Mouse (Mus musculus) adrenal gland, postnatal 10 days (tissue): Measurements from ENCODE around the gene Fgfr2. TPM values are rescaled to one million over a fixed set of nuclear protein-coding genes. Genes with fewer than 3 reads are reported as not detected.

Experiments
- DNase-seq: peaks from one replicate; pipeline ENCODE4 v3.0.0; 2021; ENCODE audit warnings: mixed read lengths
- total RNA-seq, 2 experiments: library from RNA; stranded (reverse); gene quantifications; 2 replicates each; pipeline ENCODE4 v1.2.3; 2021

Gene Fgfr2
- total RNA-seq, 2 experiments from 2014 or later = 128 to 169 TPM

DNA sequence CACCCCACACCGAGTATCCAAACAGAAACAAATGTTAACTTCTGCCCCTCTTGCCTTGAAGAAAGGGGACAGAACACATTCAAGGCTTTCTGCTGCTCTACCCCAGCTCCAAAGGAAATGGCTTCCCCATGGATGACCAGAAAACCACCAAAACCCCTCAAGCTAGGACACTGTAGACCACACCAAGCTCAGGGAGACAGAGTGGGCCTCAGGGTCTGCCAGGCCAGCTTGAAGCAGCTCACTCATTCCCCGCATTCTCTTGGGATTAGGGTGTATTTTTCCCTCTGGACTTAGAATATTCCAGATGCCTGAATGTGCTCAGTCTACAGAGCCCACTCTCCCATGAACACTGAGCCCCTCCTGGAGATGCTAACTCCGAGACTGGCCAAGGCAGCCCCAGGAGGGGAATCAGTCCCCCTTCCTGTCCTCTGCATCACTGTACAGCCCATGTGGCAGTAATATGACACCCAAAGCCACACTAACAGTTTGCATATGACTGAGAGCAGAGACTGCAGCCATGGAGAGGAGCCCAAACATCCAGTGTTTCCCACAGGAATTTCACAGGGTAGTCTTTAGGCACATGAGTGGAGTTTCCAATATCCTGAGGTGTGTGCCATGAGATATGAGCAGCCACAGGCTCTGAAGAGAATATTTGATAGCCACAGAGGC is 2824.1 kb downstream of the Fgfr2 start:
- DNase-seq = no peak

GRCm38 (mm10) chr7:130291179-130291578 is 2832.0 kb downstream of the Fgfr2 start:
- DNase-seq = no peak

- no peak for DNase-seq
These were observed 2833.7 kb downstream of the Fgfr2 start for GRCm38 (mm10) chr7:130289428-130289790.

DNA sequence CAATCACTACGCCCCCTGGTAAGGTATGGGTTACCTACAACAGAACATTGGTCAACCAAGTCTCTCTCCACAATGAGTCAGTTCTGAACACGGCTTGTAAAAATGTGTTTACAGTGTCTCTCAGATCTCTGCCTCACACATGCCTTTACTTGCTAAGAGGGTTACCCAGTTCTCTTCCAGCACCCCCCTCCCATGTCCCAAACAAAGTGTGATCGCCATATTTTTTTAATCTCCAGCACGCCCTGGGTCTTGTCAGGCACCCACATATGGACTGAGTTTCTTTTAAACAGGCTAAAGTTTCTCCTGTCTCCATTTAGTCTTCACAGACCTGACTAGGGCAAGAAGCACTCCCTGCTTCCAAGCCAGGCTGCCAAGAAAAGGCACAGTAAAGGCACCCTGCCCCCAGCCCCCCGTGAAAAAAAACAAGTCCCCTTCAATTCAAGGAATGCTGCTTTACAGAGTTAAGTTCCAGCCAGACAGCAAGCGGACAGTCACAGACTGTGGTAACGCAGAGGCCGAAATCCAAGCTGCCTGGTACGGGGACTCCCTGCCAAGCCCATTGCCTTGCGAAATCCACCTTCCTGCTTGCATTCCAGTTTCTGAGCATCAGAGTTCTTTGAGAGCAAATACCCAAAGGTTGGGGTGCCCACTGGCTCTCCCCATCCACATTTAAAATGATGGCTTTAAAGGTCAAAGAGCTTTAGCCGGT is 2834.3 kb downstream of the Fgfr2 start:
- DNase-seq = peak; percentile 75

- DNase-seq = no peak
These were observed 2834.9 kb downstream of the Fgfr2 start for GRCm38 (mm10) chr7:130288248-130288647.

DNA sequence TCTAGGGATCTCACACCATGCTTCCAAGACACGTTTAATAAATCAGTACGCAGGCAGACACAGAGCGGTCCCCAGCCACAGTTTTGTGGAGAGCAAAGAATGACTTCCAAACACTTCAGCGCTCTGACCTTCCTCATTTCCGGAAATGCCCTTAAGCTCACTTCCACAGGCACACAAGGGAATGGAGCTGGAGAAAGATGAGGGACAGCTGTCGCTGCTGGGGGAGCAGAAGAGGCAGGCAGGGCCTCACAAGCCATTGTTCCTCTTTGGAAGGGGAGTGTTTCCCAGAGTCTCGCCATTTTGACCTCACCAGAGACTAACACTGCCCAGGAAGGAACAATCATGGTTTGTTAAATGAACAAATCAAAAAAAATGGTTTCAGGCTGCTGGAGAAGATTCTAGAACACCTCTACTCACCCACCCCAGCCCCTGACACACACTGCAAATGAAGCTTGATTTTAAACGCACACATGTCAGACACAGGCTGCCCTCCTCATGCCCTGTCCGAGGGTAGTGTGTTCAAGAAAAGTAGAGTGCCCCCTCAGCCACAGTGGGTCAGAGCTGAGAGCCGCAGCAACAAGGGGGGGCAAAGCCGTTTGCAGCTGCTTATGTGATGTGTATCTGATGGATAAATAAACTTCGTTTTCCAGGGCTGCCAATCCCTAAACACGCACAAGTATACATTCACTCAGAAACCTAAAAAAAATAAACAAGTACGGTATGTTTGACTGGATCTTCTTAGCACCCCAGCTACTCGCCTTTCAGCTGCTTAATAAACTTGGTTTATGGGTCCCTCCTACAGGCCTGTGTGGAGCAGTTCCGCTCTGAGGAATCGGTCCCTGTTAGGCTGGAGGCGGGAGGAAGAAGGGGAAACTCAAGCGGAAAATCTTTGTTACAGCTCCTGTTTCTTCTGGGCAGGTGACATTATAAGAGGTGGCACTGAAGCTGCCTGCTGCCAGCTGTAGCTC is 2844.1 kb downstream of the Fgfr2 start:
- no peak for DNase-seq

DNA sequence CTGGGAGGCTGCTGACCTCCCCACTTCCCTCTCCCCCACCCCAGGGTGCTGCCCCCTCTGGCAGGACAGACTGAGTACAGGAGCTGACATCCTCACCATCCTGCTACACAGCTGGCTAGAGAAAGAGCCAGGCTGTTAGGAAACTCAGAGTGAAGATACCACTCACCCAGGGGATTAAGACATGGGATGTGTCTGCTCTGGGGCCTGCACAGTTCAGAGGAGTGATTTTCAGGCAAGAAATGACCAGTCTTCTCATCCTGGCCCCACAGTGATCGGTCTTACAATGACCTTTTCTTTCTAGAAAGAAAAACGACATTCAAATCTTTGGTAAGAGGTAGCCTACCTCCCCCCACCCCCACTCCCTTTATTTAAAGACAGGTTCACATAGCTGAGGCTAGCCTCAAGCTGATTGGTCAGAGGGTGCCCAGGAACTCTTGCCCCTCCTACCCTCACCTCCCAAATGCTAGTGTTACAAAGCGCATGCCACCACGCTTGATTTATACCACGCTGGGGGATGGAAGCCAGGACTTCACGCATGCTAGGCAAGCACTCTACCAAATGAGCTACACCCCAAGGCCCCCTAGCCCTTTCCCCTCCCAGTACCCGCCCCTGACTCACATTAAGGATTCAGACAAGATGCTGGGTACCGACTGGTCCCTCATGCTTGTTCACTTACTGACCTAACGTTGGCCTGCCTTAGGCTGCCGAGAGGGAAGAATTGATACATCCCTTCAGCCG is 2845.0 kb downstream of the Fgfr2 start:
- DNase-seq = no peak

- peak; percentile 92 for DNase-seq
These were observed 2849.9 kb downstream of the Fgfr2 start for GRCm38 (mm10) chr7:130273265-130273664.

GRCm38 (mm10) chr7:130270807-130271206 is 2852.3 kb downstream of the Fgfr2 start:
- no peak for DNase-seq

- no peak for DNase-seq
These were observed 2853.9 kb downstream of the Fgfr2 start for GRCm38 (mm10) chr7:130269124-130269867.

DNA sequence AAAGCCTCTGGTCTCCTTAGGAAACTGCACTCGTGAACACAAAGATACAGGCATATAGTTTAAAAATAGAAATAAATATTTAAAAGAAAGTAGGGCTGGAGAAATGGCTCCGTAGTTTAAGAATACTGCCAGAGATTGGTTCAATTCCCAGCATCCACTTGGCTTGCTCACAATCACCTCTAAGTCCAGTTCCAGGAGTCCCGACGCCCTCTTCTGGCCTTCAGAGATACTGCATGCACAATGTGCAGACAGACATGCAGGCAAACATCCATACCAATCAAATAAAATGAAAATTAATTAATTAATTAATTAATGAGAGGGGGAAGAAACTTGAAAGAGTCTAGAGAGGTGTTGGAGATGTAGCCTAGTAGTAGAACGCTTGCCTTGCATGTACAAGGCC is 2856.1 kb downstream of the Fgfr2 start:
- no peak for DNase-seq

GRCm38 (mm10) chr7:130266166-130266490 is 2857.0 kb downstream of the Fgfr2 start:
- DNase-seq = peak; percentile 95

- peak; percentile 64 for DNase-seq
These were observed 2857.6 kb downstream of the Fgfr2 start for GRCm38 (mm10) chr7:130265319-130266165.

DNA sequence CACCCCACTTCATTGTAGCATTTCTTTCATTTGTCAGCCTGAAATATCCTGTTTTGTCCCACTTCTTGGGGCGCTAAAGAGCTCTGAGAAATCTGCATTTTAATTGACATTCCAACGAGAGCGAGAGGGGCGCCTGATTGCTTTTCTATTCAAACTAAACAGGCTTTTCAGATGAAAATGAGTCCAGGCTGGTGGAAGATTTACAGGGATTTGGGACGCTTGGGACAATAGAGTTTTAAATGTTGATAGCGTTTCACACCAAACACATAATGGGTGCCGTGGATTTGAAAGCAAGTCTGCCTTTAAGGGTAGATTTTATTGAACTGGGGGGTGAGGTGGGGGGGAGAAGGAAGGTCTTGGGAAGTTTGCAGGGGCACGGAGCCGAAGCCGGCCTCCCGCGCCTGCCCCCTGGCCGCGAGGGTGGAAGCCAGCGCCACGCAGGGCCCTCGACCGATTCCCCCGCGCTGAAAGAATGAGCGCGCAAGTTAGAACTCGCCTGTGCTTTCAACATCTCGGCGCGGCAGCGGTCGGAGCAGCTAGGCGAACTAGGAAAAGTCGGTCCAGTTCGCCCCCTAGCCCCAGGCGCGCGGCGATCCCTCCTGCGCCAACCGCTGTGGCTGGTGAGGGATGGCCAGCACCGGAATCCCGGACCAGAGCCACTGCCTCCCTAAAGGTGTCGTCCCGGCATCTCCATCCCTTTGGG is 2858.4 kb downstream of the Fgfr2 start:
- DNase-seq = peak; percentile 77

GRCm38 (mm10) chr7:130263799-130264351 is 2859.3 kb downstream of the Fgfr2 start:
- DNase-seq = peak; percentile 54

- no peak for DNase-seq
These were observed 2859.9 kb downstream of the Fgfr2 start for GRCm38 (mm10) chr7:130263233-130263594.

DNA sequence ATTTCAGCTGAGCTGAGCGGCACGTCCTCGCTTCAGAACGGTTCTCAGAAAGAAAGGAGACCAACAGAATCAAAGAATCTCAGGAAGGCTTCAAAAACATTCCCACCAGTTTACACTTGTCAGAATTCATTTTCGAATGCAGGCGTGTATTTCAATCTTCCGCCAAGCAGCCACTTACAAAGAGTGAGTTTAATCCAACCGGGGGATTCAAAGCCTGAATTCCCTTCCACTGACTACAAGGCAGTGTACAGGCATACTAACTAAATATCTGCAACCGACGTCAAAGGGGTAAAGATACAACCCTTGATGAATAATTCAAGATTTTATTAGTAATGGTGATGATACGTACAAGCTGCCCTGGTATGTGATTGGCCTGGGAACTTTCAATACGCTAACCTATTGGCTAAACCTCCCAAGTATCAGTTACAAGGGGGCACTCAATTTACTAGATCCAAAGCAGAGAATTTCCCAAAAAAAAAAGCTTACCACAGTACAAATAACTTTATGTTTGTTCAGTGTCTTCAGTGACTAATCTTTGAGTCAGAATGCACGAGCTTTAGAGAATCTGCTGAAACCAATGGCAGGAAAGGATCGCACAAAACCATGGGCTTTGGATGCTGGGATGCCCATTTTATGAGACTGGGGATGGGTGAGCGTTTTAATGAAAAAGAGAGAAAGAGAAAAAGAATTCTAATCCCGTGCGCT is 2860.5 kb downstream of the Fgfr2 start:
- DNase-seq = no peak

GRCm38 (mm10) chr7:130261684-130262527 is 2861.2 kb downstream of the Fgfr2 start:
- DNase-seq = no peak
